Mouse (Mus musculus) forebrain, embryonic 12.5 days (tissue): ENCODE measurements around the gene Scd3. TPM values are rescaled to one million over a fixed set of nuclear protein-coding genes. Genes with fewer than 3 reads are reported as not detected.
A peak's percentile ranks its signal among the peaks of the same experiment; 100 is the strongest.

Experiments
- ATAC-seq: fragments of 200-750 bp; cut with Nextera tagmentation; 2 replicates; pipeline ENCODE4 v1.8.0; 2017; ENCODE audit warnings: moderate TSS enrichment; ENCODE audit not compliant: low FRiP score
- H3K27ac ChIP-seq: fragments of 300-500 bp; sonication (generic); 2 replicates; pipeline ENCODE4 v1.5.1; 2016; ENCODE audit warnings: mild to moderate bottlenecking
- H3K27me3 ChIP-seq: fragments of 300-500 bp; sonication (generic); 2 replicates; pipeline ENCODE4 v1.6.1; 2016; ENCODE audit warnings: mild to moderate bottlenecking
- H3K36me3 ChIP-seq: fragments of 300-500 bp; sonication (generic); replicated peaks from 2 replicates; pipeline ENCODE4 v1.6.1; 2016; ENCODE audit warnings: mild to moderate bottlenecking
- H3K4me1 ChIP-seq: fragments of 300-500 bp; sonication (generic); 2 replicates; pipeline ENCODE4 v1.6.1; 2016
- H3K4me2 ChIP-seq: fragments of 300-500 bp; sonication (generic); 2 replicates; pipeline ENCODE4 v1.6.1; 2016; ENCODE audit warnings: mild to moderate bottlenecking, moderate library complexity
- H3K4me3 ChIP-seq: fragments of 300-500 bp; sonication (generic); replicated peaks from 2 replicates; pipeline ENCODE4 v1.5.1; 2016; ENCODE audit warnings: mild to moderate bottlenecking
- H3K9ac ChIP-seq: fragments of 300-500 bp; sonication (generic); 2 replicates; pipeline ENCODE4 v1.6.1; 2016; ENCODE audit warnings: mild to moderate bottlenecking
- H3K9me3 ChIP-seq: fragments of 300-500 bp; sonication (generic); 2 replicates; pipeline ENCODE4 v1.6.1; 2016
- WGBS: fragments of 180-500 bp; shearing (Covaris S2); methylation state at CpG from one replicate; pipeline ENCODE4 v1.1.7; 2016; 5-methylcytosine and 5-hydroxymethylcytosine counted together
- polyA plus RNA-seq: library from polyadenylated mRNA; unstranded; fragments of >200 nt; fragmentation: Nextera tagmentation; extraction: Ambion mirVana; gene quantifications from 2 replicates; pipeline ENCODE4 v1.2.1, GENCODE M21; 2016

The Scd3 gene
- polyA plus RNA-seq, 1 experiment from 2014 or later, result 0.77 TPM

DNA sequence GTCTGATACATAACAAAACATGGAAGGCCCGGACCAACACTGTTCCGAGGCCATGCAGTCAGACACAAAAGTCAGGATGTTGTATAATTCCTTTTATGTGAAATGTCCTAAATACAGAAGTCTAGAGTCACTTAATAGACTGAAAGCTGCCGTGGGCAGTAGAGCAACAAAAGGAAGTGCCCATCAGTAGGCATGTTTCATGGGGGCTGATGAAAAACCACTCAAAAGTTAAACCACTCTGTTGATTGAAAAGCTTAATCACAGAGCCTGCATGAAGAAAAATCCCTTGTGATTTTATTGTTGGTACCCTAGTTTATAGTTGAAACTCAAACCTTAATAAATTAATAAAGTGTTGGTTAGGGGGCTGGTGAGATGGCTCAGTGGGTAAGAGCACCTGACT is 60.5 kb downstream of the Scd3 start:
- ATAC-seq, result no peak
- H3K4me1 ChIP-seq, result peaks cover 19% of the 10 kb centered on the region
- WGBS, result 78% methylated on average over 3 of the region's 3 CpGs
- H3K27ac ChIP-seq, result no peak overlapping the region
- H3K9ac ChIP-seq, result no peak overlapping the region
- no peak overlapping the region for H3K4me2 ChIP-seq
- no peaks in the 10 kb centered on the region for H3K9me3 ChIP-seq
- no peaks in the 10 kb centered on the region for H3K36me3 ChIP-seq
- no peak overlapping the region for H3K4me3 ChIP-seq
- no peaks in the 10 kb centered on the region for H3K27me3 ChIP-seq

DNA sequence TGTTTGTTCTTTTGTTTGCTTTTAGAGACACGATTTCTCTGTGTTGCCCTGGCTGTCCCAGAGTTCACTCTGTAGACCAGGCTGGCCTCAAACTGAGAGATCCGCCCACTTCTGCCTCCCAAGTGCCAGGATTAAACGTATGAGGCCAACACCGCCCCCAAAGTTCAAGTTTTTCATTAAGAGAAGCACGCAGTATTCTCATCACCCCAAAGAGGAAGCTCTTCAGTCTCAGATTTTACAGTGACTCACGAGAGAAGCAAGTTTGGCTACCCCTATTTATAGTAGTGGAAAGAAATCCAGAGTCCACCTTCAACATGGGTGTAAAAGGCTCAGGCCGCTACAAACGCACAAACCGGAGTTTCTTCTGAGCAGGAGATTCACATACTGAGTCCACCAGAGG is 61.2 kb downstream of the Scd3 start:
- Histone ChIP-seq H3K9ac (no peak overlapping the region), H3K36me3 (no peaks in the 10 kb centered on the region), H3K9me3 (no peaks in the 10 kb centered on the region), H3K4me1 (peaks cover 19% of the 10 kb centered on the region), H3K27ac (no peak overlapping the region), H3K27me3 (no peaks in the 10 kb centered on the region), H3K4me3 (no peak overlapping the region), H3K4me2 (no peak overlapping the region)
- 80% methylated on average over 9 of the region's 9 CpGs for WGBS
- no peak for ATAC-seq

DNA sequence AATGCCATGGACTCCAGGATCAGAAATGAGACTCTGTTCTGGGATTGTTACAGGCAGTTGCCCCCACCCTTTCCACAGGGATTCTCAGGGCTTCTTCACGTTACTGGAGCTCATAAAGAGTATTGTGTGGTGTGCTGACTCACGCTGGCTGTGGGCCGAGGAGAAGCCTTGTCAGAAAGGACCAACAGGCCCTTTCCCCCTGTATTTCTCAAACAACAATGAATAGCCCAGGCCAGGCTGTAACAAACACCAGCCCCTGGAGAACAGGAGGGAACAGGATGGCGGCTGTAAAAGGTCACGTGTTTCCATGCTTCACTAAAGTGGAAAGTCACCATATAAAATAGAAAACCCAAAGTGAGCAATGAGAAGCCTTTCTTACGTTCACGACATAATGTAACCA is 62.2 kb downstream of the Scd3 start:
- H3K27ac ChIP-seq, result 0 out of 2 replicates have a peak overlapping the region, but pooled peaks have one; percentile 25
- H3K4me2 ChIP-seq, result no peak overlapping the region
- H3K36me3 ChIP-seq, result no peaks in the 10 kb centered on the region

DNA sequence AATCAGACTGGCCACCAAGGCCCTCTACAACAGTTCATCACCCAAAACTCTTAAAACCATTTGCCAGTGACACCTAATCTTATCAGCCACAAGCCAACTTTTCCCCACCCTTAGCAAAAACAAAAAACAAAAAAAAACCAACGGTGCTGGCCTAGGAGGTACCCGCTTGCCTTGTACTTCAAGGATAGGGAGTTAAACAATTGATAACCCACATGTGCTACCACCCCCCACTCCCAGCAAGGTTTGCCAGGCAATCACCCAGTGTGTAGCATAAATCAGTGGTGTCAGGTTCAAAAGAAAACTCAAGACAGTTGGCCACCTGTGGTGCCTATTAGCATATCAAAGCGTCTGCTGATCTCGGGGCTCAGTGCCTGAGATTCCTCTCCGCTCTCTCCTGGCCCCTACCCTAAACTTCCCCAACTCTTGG is 62.9 kb downstream of the Scd3 start:
- no peak for ATAC-seq
- H3K27me3 ChIP-seq, result no peaks in the 10 kb centered on the region
- no peaks in the 10 kb centered on the region for H3K36me3 ChIP-seq
- no peak overlapping the region for H3K4me3 ChIP-seq
- H3K4me2 ChIP-seq, result peak overlapping the region; percentile 67
- no peak overlapping the region for H3K9ac ChIP-seq
- H3K9me3 ChIP-seq, result no peaks in the 10 kb centered on the region
- 14% methylated on average over 5 of the region's 5 CpGs for WGBS
- H3K4me1 ChIP-seq, result peaks cover 19% of the 10 kb centered on the region
- peak overlapping the region; percentile 84 for H3K27ac ChIP-seq

More for the DNA sequence above, 62.2 kb downstream of the Scd3 start:
- Histone ChIP-seq H3K4me3 (no peak overlapping the region), H3K9me3 (no peaks in the 10 kb centered on the region), H3K27me3 (no peaks in the 10 kb centered on the region), H3K4me1 (peaks cover 19% of the 10 kb centered on the region), H3K9ac (no peak overlapping the region)
- WGBS, result 43% methylated on average over 7 of the region's 7 CpGs
- no peak for ATAC-seq

DNA sequence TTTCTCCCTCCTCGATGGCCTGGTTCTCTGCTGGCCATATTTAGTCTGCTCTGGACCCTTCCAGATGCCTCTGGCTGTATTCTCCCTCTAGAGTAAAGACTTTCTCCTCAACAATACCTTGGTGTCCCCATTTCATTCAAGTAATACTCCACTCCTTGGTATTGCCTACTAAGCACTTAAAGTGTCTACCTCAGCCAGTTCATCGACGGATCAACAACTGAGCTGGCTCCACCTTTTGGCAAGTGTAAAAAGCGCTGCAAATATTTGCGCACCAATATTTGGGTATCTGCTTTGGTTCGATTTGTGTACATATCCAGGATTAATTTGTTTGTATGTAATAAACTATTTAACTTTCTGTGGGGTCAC is 63.4 kb downstream of the Scd3 start:
- no peaks in the 10 kb centered on the region for H3K9me3 ChIP-seq
- H3K27me3 ChIP-seq, result no peaks in the 10 kb centered on the region
- H3K36me3 ChIP-seq, result no peaks in the 10 kb centered on the region
- ATAC-seq, result peak; percentile 36
- 3% methylated on average over 6 of the region's 6 CpGs for WGBS
- peaks cover 19% of the 10 kb centered on the region for H3K4me1 ChIP-seq
- H3K4me3 ChIP-seq, result peak overlapping the region; percentile 46
- peak overlapping the region; percentile 84 for H3K27ac ChIP-seq
- peak overlapping the region; percentile 67 for H3K4me2 ChIP-seq
- peak overlapping the region; percentile 62; the same call in 1 of the 2 replicates for H3K9ac ChIP-seq

DNA sequence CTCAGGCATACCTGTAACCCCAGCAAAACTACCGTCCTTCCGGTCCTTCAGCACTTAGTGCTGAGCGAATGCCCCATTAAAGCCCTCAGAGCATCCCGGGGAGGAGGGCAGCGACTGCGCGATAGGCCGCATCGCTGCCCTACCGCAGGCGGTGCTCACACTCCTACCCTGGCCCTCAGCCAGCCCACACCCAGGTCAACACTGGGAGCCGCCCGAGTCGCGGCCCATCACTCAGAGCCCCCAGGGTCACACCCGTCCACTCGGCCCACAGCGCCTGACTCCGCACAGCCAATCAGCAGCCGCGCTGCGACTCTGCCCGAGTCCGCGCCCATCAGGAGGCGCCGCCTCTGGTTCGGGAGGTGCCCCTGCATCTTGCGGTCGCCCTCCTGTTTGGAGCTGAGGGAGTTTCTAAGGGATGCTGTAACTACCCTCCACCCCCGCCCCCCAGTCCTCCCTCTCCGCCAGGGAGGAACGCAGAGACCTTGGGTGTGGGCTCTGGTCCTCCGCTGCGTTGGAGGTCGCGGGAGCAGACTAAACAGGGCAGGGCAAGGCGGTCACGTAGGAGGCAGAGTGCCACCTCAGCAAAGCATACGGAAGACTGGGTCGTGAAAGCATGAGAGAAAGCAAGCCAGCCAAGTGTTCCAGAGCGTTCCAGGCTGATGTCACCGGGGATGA is 63.9 kb downstream of the Scd3 start:
- peaks cover 19% of the 10 kb centered on the region for H3K4me1 ChIP-seq
- WGBS, result 0% methylated on average over 43 of the region's 43 CpGs
- H3K27ac ChIP-seq, result peak overlapping the region; percentile 84
- H3K36me3 ChIP-seq, result no peaks in the 10 kb centered on the region
- peak overlapping the region; percentile 62 for H3K9ac ChIP-seq
- H3K27me3 ChIP-seq, result no peaks in the 10 kb centered on the region
- peak overlapping the region; percentile 46 for H3K4me3 ChIP-seq
- no peaks in the 10 kb centered on the region for H3K9me3 ChIP-seq
- peak; percentile 97 for ATAC-seq
- peak overlapping the region; percentile 67 for H3K4me2 ChIP-seq

DNA sequence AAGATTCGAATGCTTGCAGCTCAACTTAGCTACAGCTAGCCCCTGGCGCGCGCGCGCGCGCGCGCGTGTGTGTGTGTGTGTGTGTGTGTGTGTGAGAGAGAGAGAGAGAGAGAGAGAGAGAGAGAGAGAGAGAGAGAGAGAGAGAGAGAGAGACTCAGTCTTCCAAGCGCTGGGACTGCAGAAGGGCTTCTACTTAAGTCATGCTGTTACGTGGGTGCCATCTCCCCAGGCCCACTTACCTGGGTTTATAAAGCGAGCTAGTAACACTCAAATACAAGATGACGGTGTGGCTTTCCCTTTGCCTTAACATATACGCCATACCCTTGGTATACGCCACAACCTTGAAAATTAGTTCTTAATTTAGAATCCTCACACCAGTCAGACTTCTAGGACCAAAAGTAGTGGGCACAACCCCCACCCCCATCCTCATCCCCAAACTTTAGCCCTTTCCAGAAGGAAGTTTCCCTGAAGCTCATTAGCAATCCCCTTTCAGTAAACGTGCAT is 64.5 kb downstream of the Scd3 start:
- H3K4me2 ChIP-seq, result peak overlapping the region; percentile 67
- peak overlapping the region; percentile 46 for H3K4me3 ChIP-seq
- H3K36me3 ChIP-seq, result no peaks in the 10 kb centered on the region
- peak overlapping the region; percentile 84 for H3K27ac ChIP-seq
- no peaks in the 10 kb centered on the region for H3K9me3 ChIP-seq
- WGBS, result 9% methylated on average over 18 of the region's 18 CpGs
- peak overlapping the region; percentile 62 for H3K9ac ChIP-seq
- H3K4me1 ChIP-seq, result peaks cover 19% of the 10 kb centered on the region
- ATAC-seq, result no peak
- H3K27me3 ChIP-seq, result no peaks in the 10 kb centered on the region

DNA sequence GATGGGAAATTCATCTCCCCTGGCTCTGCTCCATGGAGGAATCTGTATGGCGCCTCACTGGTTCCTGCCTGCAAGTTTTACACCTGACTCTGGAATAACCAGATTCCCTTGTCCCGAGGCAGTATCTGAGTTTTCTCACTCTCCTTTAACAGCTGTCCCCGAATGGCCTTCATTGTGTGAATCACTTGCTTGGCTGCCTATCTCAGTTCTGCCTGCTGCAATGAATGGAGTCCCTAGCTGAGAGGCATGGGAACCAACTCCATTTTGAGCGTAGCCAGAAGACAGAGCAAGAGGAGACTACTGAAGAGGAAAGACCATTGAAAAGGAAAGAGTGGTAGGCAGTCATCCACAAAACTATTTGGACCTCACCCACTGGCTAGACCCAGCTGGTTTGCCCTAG is 70.6 kb downstream of the Scd3 start:
- no peak for ATAC-seq
- Histone ChIP-seq H3K36me3 (no peaks in the 10 kb centered on the region), H3K4me2 (no peak overlapping the region)

DNA sequence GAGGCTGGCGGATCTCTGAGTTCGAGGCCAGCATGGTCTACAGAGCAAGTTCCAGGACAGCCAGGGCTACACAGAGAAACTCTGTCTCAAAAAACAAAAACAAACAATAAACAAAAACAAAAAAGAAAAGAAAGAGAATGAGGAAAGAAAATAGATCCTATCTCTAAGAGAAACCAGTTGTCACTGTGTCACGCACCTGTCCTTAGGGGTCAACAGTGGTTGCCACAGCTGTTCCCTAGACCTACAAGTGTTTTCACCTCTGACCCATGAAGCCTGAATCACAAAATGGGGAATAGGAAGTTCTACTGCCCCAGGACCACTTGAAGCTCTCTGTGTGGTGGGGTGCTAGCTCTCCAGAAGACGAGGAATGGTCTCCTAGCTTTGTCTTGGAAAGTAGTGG is 71.4 kb downstream of the Scd3 start:
- H3K4me3 ChIP-seq, result no peak overlapping the region
- H3K36me3 ChIP-seq, result no peaks in the 10 kb centered on the region
- ATAC-seq, result no peak
- H3K4me1 ChIP-seq, result 0 out of 2 replicates have a peak, but pooled peaks cover 2% of the 10 kb centered on the region
- no peak overlapping the region for H3K27ac ChIP-seq
- no peak overlapping the region for H3K4me2 ChIP-seq
- no peaks in the 10 kb centered on the region for H3K9me3 ChIP-seq
- WGBS, result 85% methylated on average over 4 of the region's 4 CpGs
- no peak overlapping the region for H3K9ac ChIP-seq
- no peaks in the 10 kb centered on the region for H3K27me3 ChIP-seq

More for the DNA sequence above, 70.6 kb downstream of the Scd3 start:
- H3K27ac ChIP-seq, result no peak overlapping the region
- no peaks in the 10 kb centered on the region for H3K9me3 ChIP-seq
- 79% methylated on average over 4 of the region's 4 CpGs for WGBS
- H3K4me1 ChIP-seq, result 0 out of 2 replicates have a peak, but pooled peaks cover 2% of the 10 kb centered on the region
- H3K4me3 ChIP-seq, result no peak overlapping the region
- no peaks in the 10 kb centered on the region for H3K27me3 ChIP-seq
- no peak overlapping the region for H3K9ac ChIP-seq

DNA sequence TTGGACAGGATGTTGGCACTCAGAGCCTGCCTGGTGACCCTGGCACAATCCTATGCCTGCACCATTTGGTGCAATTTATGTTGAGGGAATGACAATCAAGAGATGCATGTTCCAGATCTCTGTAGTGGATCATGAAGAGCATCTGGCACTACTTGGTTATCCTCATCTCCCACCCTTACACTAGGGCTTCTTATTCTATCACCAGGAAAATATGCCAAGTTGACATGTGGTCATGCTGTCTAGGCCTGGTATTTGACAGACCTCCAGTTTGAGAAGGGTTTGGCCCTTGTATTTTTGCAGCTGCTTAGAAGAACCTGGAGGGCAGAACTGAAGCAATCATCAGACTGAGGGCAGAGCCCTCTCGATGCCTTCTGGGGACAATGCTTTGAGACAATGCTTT is 72.3 kb downstream of the Scd3 start:
- Histone ChIP-seq H3K9me3 (no peaks in the 10 kb centered on the region), H3K9ac (no peak overlapping the region), H3K4me3 (no peak overlapping the region), H3K27me3 (no peaks in the 10 kb centered on the region), H3K27ac (no peak overlapping the region), H3K4me1 (peaks cover 10% of the 10 kb centered on the region), H3K36me3 (no peaks in the 10 kb centered on the region), H3K4me2 (no peak overlapping the region)
- no peak for ATAC-seq
- 100% methylated on average over 1 of the region's 1 CpGs for WGBS

DNA sequence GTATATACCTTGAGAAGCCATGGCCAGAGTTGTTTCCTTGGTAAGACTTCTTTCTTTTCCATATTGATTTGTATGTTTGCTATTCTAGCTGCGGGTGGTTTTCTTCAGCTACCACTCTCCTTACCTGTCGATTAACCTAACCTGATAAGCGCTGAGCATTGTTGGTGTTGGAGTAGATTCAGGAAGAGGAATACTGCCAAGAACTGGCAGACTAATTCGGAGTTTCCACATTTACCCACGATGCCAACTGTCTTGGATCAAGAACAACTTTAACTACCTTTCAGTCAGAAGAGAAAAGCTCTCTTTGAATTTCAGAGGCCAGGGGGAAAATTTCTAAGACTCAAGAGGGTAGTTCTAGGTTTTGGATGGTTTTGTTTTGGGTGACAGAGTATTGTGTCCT is 73.8 kb downstream of the Scd3 start:
- Histone ChIP-seq H3K9ac (no peak overlapping the region), H3K27ac (no peak overlapping the region), H3K27me3 (no peaks in the 10 kb centered on the region), H3K4me2 (no peak overlapping the region), H3K4me1 (peaks cover 22% of the 10 kb centered on the region), H3K4me3 (no peak overlapping the region), H3K9me3 (no peaks in the 10 kb centered on the region), H3K36me3 (no peaks in the 10 kb centered on the region)
- 92% methylated on average over 5 of the region's 5 CpGs for WGBS
- ATAC-seq, result no peak

DNA sequence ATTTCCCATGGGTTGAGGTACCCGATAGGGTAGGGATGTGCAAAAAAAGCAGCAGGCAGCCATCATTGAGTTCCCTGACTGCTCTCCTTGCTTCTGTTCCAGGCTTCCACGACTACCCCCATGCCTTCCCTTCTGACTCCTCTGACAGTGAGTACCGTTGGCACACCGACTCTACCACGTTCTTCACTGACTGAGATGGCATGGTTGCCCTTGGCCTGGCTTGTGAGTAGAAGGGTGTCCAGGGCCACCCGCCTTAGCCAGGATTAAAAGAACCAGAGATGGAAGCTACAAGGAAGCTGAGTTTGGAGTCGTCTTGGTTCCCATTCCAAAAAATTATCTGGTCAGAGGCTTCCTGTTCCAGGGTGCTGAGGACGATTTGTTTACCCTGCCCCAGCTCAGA is 74.9 kb downstream of the Scd3 start:
- H3K4me1 ChIP-seq, result peaks cover 29% of the 10 kb centered on the region
- no peak overlapping the region for H3K4me2 ChIP-seq
- no peak overlapping the region for H3K4me3 ChIP-seq
- no peaks in the 10 kb centered on the region for H3K27me3 ChIP-seq
- H3K27ac ChIP-seq, result no peak overlapping the region
- no peak overlapping the region for H3K9ac ChIP-seq
- ATAC-seq, result no peak
- no peaks in the 10 kb centered on the region for H3K9me3 ChIP-seq
- WGBS, result 90% methylated on average over 8 of the region's 8 CpGs
- H3K36me3 ChIP-seq, result no peaks in the 10 kb centered on the region

DNA sequence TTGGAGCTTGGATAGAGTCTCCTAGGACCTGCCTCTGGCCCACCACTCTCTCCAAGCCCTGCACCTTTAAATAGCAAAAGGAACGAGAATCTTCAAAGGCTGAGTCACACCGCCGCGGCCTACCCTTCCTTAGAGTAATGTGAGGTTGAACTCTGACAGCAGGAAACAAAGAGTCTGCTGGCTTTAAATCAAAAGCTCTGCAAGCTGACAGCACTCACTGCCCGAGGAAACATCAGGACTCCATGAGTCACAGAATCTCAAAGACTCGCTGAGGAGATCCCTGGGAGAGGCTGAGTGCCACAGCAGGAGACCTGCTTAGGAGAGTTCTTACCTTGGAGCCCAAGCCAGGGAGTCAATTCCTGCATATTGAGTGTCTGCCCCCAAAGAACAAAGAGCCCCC is 77.7 kb downstream of the Scd3 start:
- 7% methylated on average over 6 of the region's 6 CpGs for WGBS
- Histone ChIP-seq H3K27ac (peak overlapping the region; percentile 47), H3K4me2 (no peak overlapping the region), H3K9me3 (no peaks in the 10 kb centered on the region), H3K4me1 (peaks cover 48% of the 10 kb centered on the region), H3K36me3 (no peaks in the 10 kb centered on the region), H3K4me3 (no peak overlapping the region), H3K27me3 (no peaks in the 10 kb centered on the region), H3K9ac (no peak overlapping the region)
- ATAC-seq, result no peak
